Mouse (Mus musculus): ENCODE data around the gene Ccdc103. TPM values are rescaled to one million over a fixed set of nuclear protein-coding genes. Genes with fewer than 3 reads are reported as not detected.

Gene Ccdc103
- total and polyA plus RNA-seq, 2 experiments from 2014 or later, result 2.9 to 4.4 TPM

DNA sequence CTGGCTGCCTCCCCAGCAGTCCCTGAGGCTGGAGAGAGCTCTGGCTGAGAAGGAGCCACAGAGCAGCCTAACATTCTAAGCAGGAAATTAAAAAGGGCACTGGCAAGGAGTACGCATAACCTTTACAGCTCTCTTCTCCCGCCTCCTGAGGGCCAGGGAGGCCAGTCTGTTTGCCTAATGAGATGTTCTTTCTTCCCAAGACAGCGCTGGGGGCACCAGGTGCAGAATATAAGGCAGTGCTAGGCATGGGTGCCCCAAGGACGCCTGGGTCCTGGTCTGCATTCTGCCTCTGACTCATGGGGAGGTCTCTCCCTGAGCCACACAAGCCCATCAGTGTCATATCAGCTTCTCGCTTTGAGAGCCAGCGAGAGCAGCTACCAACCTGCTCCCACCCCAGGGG, 40.5 kb downstream of the Ccdc103 start:
- Histone ChIP-seq H3K9ac (no peak overlapping the region), H3K4me3 (ENCODE audit: low read depth, low read length) (no peak overlapping the region), H3K4me2 (ENCODE audit: low read depth) (no peak overlapping the region), H3K9me3 (ENCODE audit: low read length) (no peaks in the 10 kb centered on the region), H3K4me1 (ENCODE audit: insufficient read depth) (no peaks in the 10 kb centered on the region), H3K27ac (ENCODE audit: low read depth, low read length) (no peak overlapping the region), H3K36me3 (ENCODE audit: insufficient read depth) (no peaks in the 10 kb centered on the region), H3K27me3 (ENCODE audit: insufficient read depth, low read length) (no peaks in the 10 kb centered on the region)
- no peak for ATAC-seq
- DNase-seq, result no peak
- WGBS, result 68% methylated on average over 6 of the region's 6 CpGs
- TF ChIP-seq CTCF (IDR thresholded peaks at IDR 0.05; ENCODE audit: low read depth), result no peak

DNA sequence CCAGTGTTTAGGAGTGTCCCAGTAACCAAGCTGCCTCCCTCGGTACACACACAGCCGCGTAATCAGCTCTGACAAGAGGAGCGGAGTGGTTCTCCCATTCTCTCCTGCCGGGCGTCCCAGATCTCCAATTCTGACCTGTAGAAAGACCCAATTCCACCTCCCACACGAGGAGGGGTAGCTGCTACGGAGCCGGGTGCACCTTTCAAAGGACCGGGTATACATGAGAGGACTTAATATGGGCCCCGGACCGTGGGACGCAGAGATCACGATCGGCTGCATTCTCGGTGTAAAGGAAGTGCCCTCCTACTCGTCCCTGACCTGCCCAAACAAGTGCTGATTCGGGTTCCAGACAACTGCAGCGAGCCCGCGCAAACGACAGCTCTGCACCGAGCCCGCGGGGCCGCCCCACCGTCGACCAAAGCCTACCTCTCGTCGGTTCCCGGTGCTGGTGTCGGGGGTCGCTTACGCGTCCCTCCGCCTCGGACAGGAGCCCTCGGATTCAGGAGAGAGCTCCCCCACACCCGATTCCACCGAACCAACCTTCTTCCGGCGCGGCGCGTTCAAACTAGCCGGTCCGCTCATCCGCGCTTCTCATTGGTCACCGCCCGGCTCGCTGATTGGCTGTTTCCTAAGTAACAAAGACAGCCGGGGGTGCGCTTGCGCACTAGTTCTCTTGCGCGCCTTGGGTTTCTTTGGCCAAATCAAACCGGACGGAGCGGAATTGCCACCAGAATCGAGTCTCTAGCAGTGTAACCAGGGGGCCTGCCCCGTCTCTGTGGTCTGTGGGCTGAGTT, 43.8 kb downstream of the Ccdc103 start, which contains the start of gene Kif18b:
Gene Kif18b (minus strand): TSS at position 568 of the 794 bp plus-strand sequence.
- WGBS, result 3% methylated on average over 62 of the region's 62 CpGs
- Histone ChIP-seq H3K9ac (peak within 1 kb of the TSS; percentile 40), H3K27me3 (ENCODE audit: insufficient read depth, low read length) (no peaks in the 10 kb centered on the region), H3K4me1 (ENCODE audit: insufficient read depth) (no peaks in the 10 kb centered on the region), H3K4me2 (ENCODE audit: low read depth) (peak within 1 kb of the TSS; percentile 81), H3K27ac (ENCODE audit: low read depth, low read length) (peak within 1 kb of the TSS; percentile 71), H3K4me3 (ENCODE audit: low read depth, low read length) (peak within 1 kb of the TSS; percentile 59), H3K36me3 (ENCODE audit: insufficient read depth) (no peaks in the 10 kb centered on the region), H3K9me3 (ENCODE audit: low read length) (no peaks in the 10 kb centered on the region)
- no peak for TF ChIP-seq CTCF (IDR thresholded peaks at IDR 0.05; ENCODE audit: low read depth)
- DNase-seq, result peak; percentile 96
- ATAC-seq, result peak; percentile 98

DNA sequence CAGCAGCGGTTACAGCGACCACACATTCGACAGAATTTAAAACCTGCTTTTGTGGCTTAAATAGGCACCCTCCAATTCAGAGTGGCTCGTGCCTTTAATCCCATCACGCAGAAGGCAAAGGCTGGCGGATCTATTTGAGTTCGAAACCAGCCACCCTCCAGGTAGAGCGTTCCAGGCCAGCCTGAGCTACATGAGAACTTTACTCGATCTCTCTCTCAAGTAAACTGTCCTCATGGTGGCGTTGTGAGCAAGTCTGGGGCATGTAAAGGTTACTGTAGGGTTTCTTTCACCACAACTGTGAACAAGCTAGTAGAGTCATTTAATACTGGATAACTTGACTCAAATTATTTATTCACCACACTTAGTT, 44.3 kb downstream of the Ccdc103 start:
- H3K4me3 ChIP-seq (ENCODE audit: low read depth, low read length), result peak overlapping the region; percentile 59
- peak overlapping the region; percentile 71 for H3K27ac ChIP-seq (ENCODE audit: low read depth, low read length)
- peak; percentile 50 for TF ChIP-seq CTCF (IDR thresholded peaks at IDR 0.05; ENCODE audit: low read depth)
- no peaks in the 10 kb centered on the region for H3K9me3 ChIP-seq (ENCODE audit: low read length)
- under 1% methylated on average over 10 of the region's 10 CpGs for WGBS
- peak overlapping the region; percentile 40; the same call in 1 of the 2 replicates for H3K9ac ChIP-seq
- H3K4me2 ChIP-seq (ENCODE audit: low read depth), result peak overlapping the region; percentile 81
- H3K27me3 ChIP-seq (ENCODE audit: insufficient read depth, low read length), result no peaks in the 10 kb centered on the region
- H3K36me3 ChIP-seq (ENCODE audit: insufficient read depth), result no peaks in the 10 kb centered on the region
- no peaks in the 10 kb centered on the region for H3K4me1 ChIP-seq (ENCODE audit: insufficient read depth)
- DNase-seq (no peak), ATAC-seq (peak; percentile 72)

DNA sequence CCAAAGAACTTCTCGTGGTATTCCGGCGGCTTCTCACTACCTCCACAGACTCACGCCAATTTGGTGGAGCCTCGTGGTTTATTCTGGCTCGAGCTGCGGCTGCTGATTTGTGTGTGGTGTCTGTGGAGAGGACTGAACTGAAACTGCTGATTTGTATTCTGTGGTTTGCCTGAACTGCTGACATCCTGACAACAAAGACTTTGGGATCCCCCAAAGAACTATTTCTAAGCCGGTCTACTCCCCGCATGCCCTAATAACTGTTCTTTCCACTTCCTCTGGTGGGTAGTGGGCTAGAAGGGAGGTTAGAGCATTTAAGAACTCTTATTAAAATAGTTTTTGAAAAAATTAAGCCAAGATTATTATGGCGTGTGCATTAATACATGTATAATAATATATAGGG, 49.7 kb downstream of the Ccdc103 start:
- Histone ChIP-seq H3K4me3 (ENCODE audit: low read depth, low read length) (no peak overlapping the region), H3K27me3 (ENCODE audit: insufficient read depth, low read length) (no peaks in the 10 kb centered on the region), H3K4me2 (ENCODE audit: low read depth) (no peak overlapping the region), H3K27ac (ENCODE audit: low read depth, low read length) (no peak overlapping the region), H3K9ac (no peak overlapping the region), H3K4me1 (ENCODE audit: insufficient read depth) (no peaks in the 10 kb centered on the region), H3K36me3 (ENCODE audit: insufficient read depth) (no peaks in the 10 kb centered on the region), H3K9me3 (ENCODE audit: low read length) (no peaks in the 10 kb centered on the region)
- TF ChIP-seq CTCF (IDR thresholded peaks at IDR 0.05; ENCODE audit: low read depth), result no peak
- no peak for ATAC-seq
- no peak for DNase-seq
- 90% methylated on average over 10 of the region's 10 CpGs for WGBS

Other genes with a start within 250 kb of the Ccdc103 start
- gene Meioc, start 217.5 kb upstream of the Ccdc103 start, total RNA-seq (2014; rRNA removed), result not detected in 2 replicates
- 0.08 and 0.10 TPM in 2 replicates for gene Meioc, start 217.5 kb upstream of the Ccdc103 start, polyA plus RNA-seq (2015; fragmentation: Nextera tagmentation; extraction: Ambion mirVana)
- 33.6 and 36.9 TPM in 2 replicates for gene Ccdc43, start 183.4 kb upstream of the Ccdc103 start, total RNA-seq (2014; rRNA removed)
- gene Ccdc43, start 183.4 kb upstream of the Ccdc103 start, polyA plus RNA-seq (2015; fragmentation: Nextera tagmentation; extraction: Ambion mirVana), result 32.1 and 36.6 TPM in 2 replicates
- gene Adam11, start 119.8 kb upstream of the Ccdc103 start, total RNA-seq (2014; rRNA removed), result 37.9 and 49.9 TPM in 2 replicates
- 14.1 and 17.6 TPM in 2 replicates for gene Adam11, start 119.8 kb upstream of the Ccdc103 start, polyA plus RNA-seq (2015; fragmentation: Nextera tagmentation; extraction: Ambion mirVana)
- 25.3 and 26.5 TPM in 2 replicates for gene Gjc1, start 61.5 kb upstream of the Ccdc103 start, total RNA-seq (2014; rRNA removed)
- 22.6 and 24.1 TPM in 2 replicates for gene Gjc1, start 61.5 kb upstream of the Ccdc103 start, polyA plus RNA-seq (2015; fragmentation: Nextera tagmentation; extraction: Ambion mirVana)
- gene Higd1b, start 45.4 kb upstream of the Ccdc103 start, total RNA-seq (2014; rRNA removed), result 5.3 and 10.3 TPM in 2 replicates
- 13.8 and 18.1 TPM in 2 replicates for gene Higd1b, start 45.4 kb upstream of the Ccdc103 start, polyA plus RNA-seq (2015; fragmentation: Nextera tagmentation; extraction: Ambion mirVana)
- gene Eftud2, start 219 bp upstream of the Ccdc103 start, total RNA-seq (2014; rRNA removed), result 63.2 and 71.7 TPM in 2 replicates
- 111 and 118 TPM in 2 replicates for gene Eftud2, start 219 bp upstream of the Ccdc103 start, polyA plus RNA-seq (2015; fragmentation: Nextera tagmentation; extraction: Ambion mirVana)
- gene Fam187a, start 4.0 kb downstream of the Ccdc103 start, total RNA-seq (2014; rRNA removed), result 0.38 TPM in 1 of 2 replicates, not detected in the other
- not detected in 2 replicates for gene Fam187a, start 4.0 kb downstream of the Ccdc103 start, polyA plus RNA-seq (2015; fragmentation: Nextera tagmentation; extraction: Ambion mirVana)
- 44.4 and 58.9 TPM in 2 replicates for gene Gfap, start 19.7 kb downstream of the Ccdc103 start, total RNA-seq (2014; rRNA removed)
- gene Gfap, start 19.7 kb downstream of the Ccdc103 start, polyA plus RNA-seq (2015; fragmentation: Nextera tagmentation; extraction: Ambion mirVana), result 31.8 and 52.6 TPM in 2 replicates
- 3.2 and 6.6 TPM in 2 replicates for gene Kif18b, start 43.9 kb downstream of the Ccdc103 start, total RNA-seq (2014; rRNA removed)
- gene Kif18b, start 43.9 kb downstream of the Ccdc103 start, polyA plus RNA-seq (2015; fragmentation: Nextera tagmentation; extraction: Ambion mirVana), result 0.54 and 0.70 TPM in 2 replicates
- 10.3 and 11.8 TPM in 2 replicates for gene C1ql1, start 65.5 kb downstream of the Ccdc103 start, total RNA-seq (2014; rRNA removed)
- 3.9 and 5.4 TPM in 2 replicates for gene C1ql1, start 65.5 kb downstream of the Ccdc103 start, polyA plus RNA-seq (2015; fragmentation: Nextera tagmentation; extraction: Ambion mirVana)
- 63.2 and 64.1 TPM in 2 replicates for gene Nmt1, start 147.0 kb downstream of the Ccdc103 start, total RNA-seq (2014; rRNA removed)
- 35.0 and 36.7 TPM in 2 replicates for gene Nmt1, start 147.0 kb downstream of the Ccdc103 start, polyA plus RNA-seq (2015; fragmentation: Nextera tagmentation; extraction: Ambion mirVana)
- gene Dcakd, start 147.1 kb downstream of the Ccdc103 start, total RNA-seq (2014; rRNA removed), result 136 and 148 TPM in 2 replicates
- 173 and 191 TPM in 2 replicates for gene Dcakd, start 147.1 kb downstream of the Ccdc103 start, polyA plus RNA-seq (2015; fragmentation: Nextera tagmentation; extraction: Ambion mirVana)
- gene Plcd3, start 220.5 kb downstream of the Ccdc103 start, total RNA-seq (2014; rRNA removed), result 8.5 and 8.8 TPM in 2 replicates
- gene Plcd3, start 220.5 kb downstream of the Ccdc103 start, polyA plus RNA-seq (2015; fragmentation: Nextera tagmentation; extraction: Ambion mirVana), result 3.6 TPM in 2 replicates
- gene Acbd4, start 220.5 kb downstream of the Ccdc103 start, total RNA-seq (2014; rRNA removed), result 27.2 and 28.5 TPM in 2 replicates
- gene Acbd4, start 220.5 kb downstream of the Ccdc103 start, polyA plus RNA-seq (2015; fragmentation: Nextera tagmentation; extraction: Ambion mirVana), result 20.1 and 27.1 TPM in 2 replicates
- gene Hexim1, start 235.0 kb downstream of the Ccdc103 start, total RNA-seq (2014; rRNA removed), result 19.0 and 20.5 TPM in 2 replicates
- 3.7 and 3.9 TPM in 2 replicates for gene Hexim1, start 235.0 kb downstream of the Ccdc103 start, polyA plus RNA-seq (2015; fragmentation: Nextera tagmentation; extraction: Ambion mirVana)

All from forebrain, postnatal 0 days (tissue).